ENCODE assay signal across 13 mouse cellular contexts in genomic region chr16:47599476-47599875, GRCm38 (mm10).
"Had no signal": no experiment of that assay in that cellular context is flagged by ENCODE, and none has a peak within 500 bp of the region (broad histone marks: within the 10 kb centered on the region; RNA-seq: fewer than 3 reads in every experiment).

No protein-coding gene starts in this region.

- H3K9ac ChIP-seq: kidney, embryonic 15.5 days; limb, embryonic 13.5 days; liver, embryonic 12.5 days; midbrain, embryonic 15.5 days; neural tube, embryonic 12.5 days had no signal

- H3K36me3 ChIP-seq: kidney, embryonic 15.5 days; limb, embryonic 13.5 days; liver, embryonic 12.5 days; midbrain, embryonic 15.5 days; neural tube, embryonic 12.5 days had no signal

- DNase-seq: kidney, adult 2 months; kidney, postnatal 14 days; left cerebral cortex, postnatal 4 days; thymus, postnatal 4 days had no signal

- H3K4me1 ChIP-seq: kidney, embryonic 15.5 days; limb, embryonic 13.5 days; liver, embryonic 12.5 days; megakaryocyte, embryonic 14.5 days; midbrain, embryonic 15.5 days; neural tube, embryonic 12.5 days had no signal

- H3K4me3 ChIP-seq: kidney, embryonic 15.5 days; limb, embryonic 13.5 days; liver, embryonic 12.5 days; megakaryocyte, embryonic 14.5 days; midbrain, embryonic 15.5 days; neural tube, embryonic 12.5 days had no signal

- H3K4me2 ChIP-seq: kidney, embryonic 15.5 days; limb, embryonic 13.5 days; liver, embryonic 12.5 days; midbrain, embryonic 11.5 days; midbrain, embryonic 15.5 days; neural tube, embryonic 12.5 days had no signal

- H3K27me3 ChIP-seq: kidney, embryonic 15.5 days; limb, embryonic 13.5 days; liver, embryonic 12.5 days; megakaryocyte, embryonic 14.5 days; midbrain, embryonic 15.5 days; neural tube, embryonic 12.5 days had no signal

- H3K9me3 ChIP-seq: kidney, embryonic 15.5 days; limb, embryonic 13.5 days; midbrain, embryonic 15.5 days; neural tube, embryonic 12.5 days had no signal

- ATAC-seq: liver, embryonic 12.5 days; midbrain, embryonic 15.5 days had no signal

- H3K27ac ChIP-seq: kidney, embryonic 15.5 days; limb, embryonic 13.5 days; liver, embryonic 12.5 days; macrophage; midbrain, embryonic 15.5 days; neural tube, embryonic 12.5 days; stomach, postnatal 0 days had no signal
